Mouse (Mus musculus): Measurements from ENCODE around the gene Ttc9b.

Gene Ttc9b

DNA sequence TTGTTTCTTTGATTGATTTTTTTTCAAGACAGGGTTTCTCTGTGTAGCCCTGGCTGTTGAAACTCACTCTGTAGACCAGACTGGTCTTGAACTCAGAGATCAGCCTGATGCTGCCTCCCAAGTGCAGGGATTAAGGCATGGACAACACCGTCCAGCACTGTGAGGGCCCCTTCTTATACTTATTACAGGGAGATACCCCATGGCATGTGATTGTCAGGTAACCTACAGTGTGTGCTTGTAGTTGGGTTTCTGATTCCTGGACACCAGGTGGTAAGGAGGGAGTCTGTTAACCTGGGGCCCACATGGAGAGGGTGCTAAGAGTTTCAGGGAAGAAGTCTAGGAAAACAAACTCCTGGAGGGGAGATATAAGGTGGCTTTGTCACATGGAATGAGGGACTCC lies 33.3 kb downstream of the Ttc9b start:
- DNase-seq (ENCODE audit: extremely low spot score, low spot score): no peak

DNA sequence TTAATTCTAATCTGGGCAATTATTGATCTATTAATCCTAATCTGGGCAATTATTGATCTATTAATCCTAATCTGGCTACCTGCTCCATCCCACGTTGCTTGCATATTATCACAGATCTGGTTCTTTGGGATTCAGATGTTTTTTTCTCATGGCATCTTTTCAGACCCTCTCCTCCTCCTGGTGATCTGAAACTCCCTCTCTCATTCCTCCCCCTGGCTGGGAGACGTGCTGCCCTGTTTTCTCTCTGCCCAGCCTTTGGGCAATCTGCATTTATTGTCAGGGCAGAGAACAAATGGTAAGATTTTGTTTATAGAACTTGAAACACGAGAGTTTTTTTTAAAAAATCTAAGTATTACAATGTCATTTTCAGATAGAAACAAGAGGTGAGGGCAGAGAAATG lies 34.1 kb downstream of the Ttc9b start:
- no peak for DNase-seq (ENCODE audit: extremely low spot score, low spot score)

DNA sequence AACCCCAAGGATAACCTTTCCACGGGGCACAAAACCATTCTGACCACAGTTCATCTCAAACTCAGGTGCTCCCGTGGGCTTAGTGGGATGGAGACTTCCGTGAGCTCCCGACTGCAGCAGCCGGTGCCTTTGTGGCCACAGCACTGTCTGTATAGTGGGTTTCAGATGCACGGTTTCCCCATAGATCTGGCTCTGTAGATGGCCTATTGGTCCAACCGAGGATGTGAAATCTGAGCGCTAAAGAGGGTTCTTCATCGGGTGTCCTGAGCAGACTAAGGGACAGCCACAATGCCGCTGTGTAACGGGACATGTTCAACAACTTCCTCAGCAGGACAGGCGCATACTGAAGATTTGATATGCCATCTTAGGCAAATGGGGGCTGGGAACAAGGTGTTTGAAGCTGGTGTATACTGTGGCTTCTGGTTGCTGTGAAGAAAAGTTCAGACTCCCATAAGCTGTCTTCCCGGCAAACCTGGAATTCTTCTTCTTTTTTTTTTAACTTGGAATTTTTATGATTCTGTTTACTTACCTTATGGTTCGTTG lies 34.6 kb downstream of the Ttc9b start:
- DNase-seq (ENCODE audit: extremely low spot score, low spot score): peak; percentile 30

DNA sequence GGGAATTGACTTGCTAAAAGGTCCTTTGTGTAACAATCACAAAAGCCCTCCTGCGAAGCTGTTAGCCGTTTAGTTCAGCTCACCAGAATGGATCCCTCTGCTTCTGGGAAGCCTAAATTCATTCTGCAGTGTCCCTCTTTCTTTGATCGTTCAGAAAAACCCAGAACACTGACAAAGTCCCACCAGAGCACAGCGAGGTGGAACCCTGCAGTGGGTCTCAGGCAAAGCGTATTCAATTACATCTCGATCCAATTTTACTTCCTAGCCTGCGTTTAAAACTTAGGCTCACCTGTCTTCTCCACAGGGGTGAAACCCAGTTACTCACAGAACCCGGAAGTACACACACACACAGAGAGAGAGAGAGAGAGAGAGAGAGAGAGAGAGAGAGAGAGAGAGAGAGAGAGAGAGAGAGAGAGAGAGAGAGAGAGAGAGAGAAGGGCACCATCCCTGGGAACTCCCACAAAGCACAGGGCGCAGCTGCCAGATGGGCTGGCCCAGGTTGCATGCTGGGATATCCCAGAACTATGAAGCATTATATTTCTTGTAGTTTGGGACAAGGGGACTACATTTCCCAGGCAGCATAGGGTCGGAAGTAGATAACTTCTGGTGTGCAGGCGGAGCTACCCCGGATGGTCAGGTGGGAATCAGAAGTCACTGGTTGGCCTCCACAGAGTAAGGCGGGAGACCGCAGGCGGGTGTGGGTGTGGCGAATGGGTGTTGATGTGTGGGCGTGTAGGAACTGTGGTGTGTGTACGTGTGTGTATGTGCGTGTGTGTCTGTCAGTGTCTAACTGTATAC lies 35.3 kb downstream of the Ttc9b start, which contains the start of gene Zfp607b:
Zfp607b (plus strand) TSS at position 526 of the 798 bp plus-strand sequence.
- peak; percentile 85 for DNase-seq (ENCODE audit: extremely low spot score, low spot score)

DNA sequence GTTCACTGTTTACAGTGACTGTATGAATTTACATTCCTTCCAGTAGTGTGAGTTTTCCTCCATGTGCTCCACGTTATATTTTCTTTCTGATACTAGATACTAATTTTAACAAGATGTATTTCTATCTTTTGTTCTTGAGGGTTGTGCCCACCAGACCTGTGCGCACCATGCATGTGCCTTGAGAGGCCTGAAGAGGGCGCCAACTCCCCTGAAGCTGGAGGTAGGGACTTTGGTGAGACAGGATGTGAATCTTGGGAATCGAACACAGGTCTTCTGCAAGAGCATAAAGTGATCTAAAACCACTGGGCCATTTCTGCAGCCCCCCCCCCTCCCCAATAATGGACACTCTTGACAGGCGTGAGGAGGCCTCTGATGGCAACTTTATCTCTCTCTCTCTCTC lies 37.4 kb downstream of the Ttc9b start:
- peak; percentile 44 for DNase-seq (ENCODE audit: extremely low spot score, low spot score)

DNA sequence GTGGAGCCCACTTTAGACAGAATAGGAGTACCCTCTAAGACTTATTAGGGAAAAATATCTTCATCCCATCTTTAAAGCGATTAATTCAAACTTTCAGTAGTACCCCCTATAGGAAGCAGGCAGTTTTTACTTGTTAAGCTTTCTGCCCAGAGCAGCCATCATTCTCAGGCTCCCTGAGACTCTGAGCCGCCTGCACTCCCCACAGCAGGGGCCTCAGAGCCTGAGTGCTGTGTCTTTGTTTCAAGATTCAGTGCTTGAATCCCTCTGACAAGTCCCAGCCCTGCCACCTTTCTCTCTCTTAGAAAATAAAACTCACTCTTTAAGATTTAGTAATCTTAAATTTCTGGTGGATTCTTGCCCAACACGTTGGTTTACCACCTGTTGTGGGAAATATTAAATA lies 43.0 kb downstream of the Ttc9b start:
- DNase-seq (ENCODE audit: extremely low spot score, low spot score): no peak

Data from neural tube, embryonic 10.5 days (tissue).